Mouse (Mus musculus): ENCODE results near the gene Otop2. TPM values are rescaled to one million over a fixed set of nuclear protein-coding genes. Genes with fewer than 3 reads are reported as not detected.

The Otop2 gene
- not detected for polyA plus RNA-seq (2014; fragmentation: Illumina TruSeq; extraction: RNeasy Lipid Tissue Mini Kit (QIAGEN cat#74804); ENCODE audit: low replicate concordance)

GRCm38 (mm10) chr11:115306863-115307262 lies at the start of gene Otop2:
Gene Otop2 (plus strand): TSS chr11:115307163.

DNA sequence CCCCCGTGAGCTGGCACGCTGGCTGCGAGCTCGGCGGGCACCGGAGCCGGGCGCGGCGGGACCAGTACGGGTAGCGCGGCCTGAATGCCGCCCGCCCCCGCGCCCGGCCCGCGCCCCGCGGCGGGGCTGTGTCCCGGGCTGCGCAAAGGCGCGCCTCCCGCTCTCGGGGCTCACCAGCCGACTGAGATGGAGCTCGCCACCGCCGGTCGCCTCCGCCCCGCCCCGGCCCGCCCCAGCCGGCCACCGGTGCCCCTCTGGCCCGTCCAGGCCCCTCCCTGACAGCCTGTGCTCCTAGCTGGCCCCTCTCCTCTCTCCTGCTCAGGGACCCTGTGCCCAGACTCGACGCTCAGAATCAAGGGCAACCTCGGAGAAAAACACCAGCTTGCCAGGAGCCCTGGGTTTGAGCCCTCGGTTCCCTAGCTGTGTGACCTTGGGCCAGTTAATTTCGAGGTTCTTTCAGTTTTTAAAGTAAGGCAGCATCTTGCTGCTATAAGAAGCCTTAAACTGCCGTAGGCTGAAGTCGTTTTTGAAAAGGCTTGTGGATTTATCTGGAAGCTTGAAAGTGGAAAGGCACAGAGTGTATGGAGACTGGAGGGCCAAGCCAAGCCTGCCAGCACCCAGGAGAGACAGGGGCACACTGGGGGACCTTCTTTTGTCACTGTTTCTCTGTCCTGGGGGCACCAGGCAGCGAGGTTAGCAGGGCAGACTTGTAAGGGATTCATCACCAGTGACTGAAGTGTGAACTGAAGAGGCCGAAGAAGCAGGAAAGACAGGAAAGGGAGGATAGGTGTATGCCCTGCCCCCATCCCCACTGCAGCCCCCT lies 39.7 kb upstream of the Otop2 start, which contains the start of gene Grin2c:
Gene Grin2c (minus strand): TSS at position 183 of the 823 bp plus-strand sequence.

GRCm38 (mm10) chr11:115276780-115277603 lies 30.0 kb upstream of the Otop2 start, which contains the start of gene Fdxr:
Gene Fdxr (minus strand): TSS chr11:115277050.

DNA sequence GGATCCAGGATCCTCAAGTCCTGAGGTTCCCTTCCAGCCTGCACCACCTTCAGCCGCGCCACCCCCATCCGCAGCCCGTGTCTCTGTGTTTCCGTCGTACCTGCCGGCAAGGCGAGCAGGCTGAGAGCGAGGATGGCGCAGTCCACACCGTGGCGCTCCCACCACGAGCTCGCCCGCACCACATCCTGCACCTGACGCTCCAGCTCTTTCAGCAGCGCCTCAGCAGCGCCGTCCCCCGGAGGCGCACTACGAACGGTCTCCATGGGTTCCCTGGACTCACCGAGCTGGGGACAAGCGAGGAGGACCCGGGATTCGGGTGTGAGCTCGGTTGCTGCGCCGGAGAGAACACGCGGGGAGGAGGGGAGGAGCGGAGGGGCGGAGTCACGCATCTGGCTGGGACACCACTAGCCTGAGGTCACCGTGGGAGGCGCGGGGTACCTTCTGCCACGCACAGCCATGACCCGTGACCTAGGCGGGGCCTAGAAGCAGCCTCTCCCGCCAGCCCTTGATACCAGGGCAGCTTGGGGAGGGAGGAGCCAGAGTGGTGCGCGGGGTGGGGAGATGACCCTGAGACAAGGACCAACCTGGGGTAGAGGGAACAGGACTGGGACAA lies 9.6 kb upstream of the Otop2 start, which contains the start of gene Fads6:
Gene Fads6 (minus strand): TSS at position 450 of the 613 bp plus-strand sequence.

GRCm38 (mm10) chr11:115321906-115322693 lies 15.1 kb downstream of the Otop2 start, which contains the start of gene Ush1g:
Gene Ush1g (minus strand): TSS chr11:115322041.

DNA sequence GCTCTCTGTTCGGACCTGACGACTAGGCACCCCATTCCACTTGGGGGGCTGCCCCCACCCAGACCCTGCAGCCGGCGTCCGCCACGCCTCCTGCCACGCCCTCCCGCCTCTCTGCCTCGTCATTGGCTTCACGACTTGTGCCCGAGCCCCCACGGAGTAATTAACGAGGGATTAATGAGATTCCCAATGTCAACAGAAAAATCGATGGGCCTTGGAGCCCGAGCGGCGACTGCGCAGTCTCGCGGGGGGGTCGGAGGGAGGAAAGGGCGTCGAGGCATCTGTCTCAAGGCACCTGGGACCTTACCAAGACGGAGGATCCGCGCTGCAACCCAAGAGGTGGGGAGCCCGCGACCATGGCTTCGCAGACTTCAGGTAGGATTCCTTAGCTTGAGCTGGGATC lies 27.6 kb downstream of the Otop2 start, which contains the start of gene Otop3:
Gene Otop3 (plus strand): TSS at position 201 of the 400 bp plus-strand sequence.

GRCm38 (mm10) chr11:115367395-115367944 lies 60.5 kb downstream of the Otop2 start, which contains the start of gene Hid1:
Gene Hid1 (minus strand): TSS chr11:115367756.

Other genes with a start within 250 kb of the Otop2 start
- gene Cd300e, start 245.0 kb upstream of the Otop2 start, polyA plus RNA-seq (2014; fragmentation: Illumina TruSeq; extraction: RNeasy Lipid Tissue Mini Kit (QIAGEN cat#74804); ENCODE audit: low replicate concordance) = 0.59 TPM
- 1.3 TPM for gene Rab37, start 215.7 kb upstream of the Otop2 start, polyA plus RNA-seq (2014; fragmentation: Illumina TruSeq; extraction: RNeasy Lipid Tissue Mini Kit (QIAGEN cat#74804); ENCODE audit: low replicate concordance)
- gene Cd300lf, start 173.2 kb upstream of the Otop2 start, polyA plus RNA-seq (2014; fragmentation: Illumina TruSeq; extraction: RNeasy Lipid Tissue Mini Kit (QIAGEN cat#74804); ENCODE audit: low replicate concordance) = 3.8 TPM
- gene Slc9a3r1, start 143.8 kb upstream of the Otop2 start, polyA plus RNA-seq (2014; fragmentation: Illumina TruSeq; extraction: RNeasy Lipid Tissue Mini Kit (QIAGEN cat#74804); ENCODE audit: low replicate concordance) = 85.9 TPM
- 0.26 TPM for gene Tmem104, start 119.7 kb upstream of the Otop2 start, polyA plus RNA-seq (2014; fragmentation: Illumina TruSeq; extraction: RNeasy Lipid Tissue Mini Kit (QIAGEN cat#74804); ENCODE audit: low replicate concordance)
- not detected for gene Nat9, start 119.3 kb upstream of the Otop2 start, polyA plus RNA-seq (2014; fragmentation: Illumina TruSeq; extraction: RNeasy Lipid Tissue Mini Kit (QIAGEN cat#74804); ENCODE audit: low replicate concordance)
- not detected for gene Grin2c, start 39.9 kb upstream of the Otop2 start, polyA plus RNA-seq (2014; fragmentation: Illumina TruSeq; extraction: RNeasy Lipid Tissue Mini Kit (QIAGEN cat#74804); ENCODE audit: low replicate concordance)
- 2.0 TPM for gene Fdxr, start 30.1 kb upstream of the Otop2 start, polyA plus RNA-seq (2014; fragmentation: Illumina TruSeq; extraction: RNeasy Lipid Tissue Mini Kit (QIAGEN cat#74804); ENCODE audit: low replicate concordance)
- 1.4 TPM for gene Fads6, start 9.5 kb upstream of the Otop2 start, polyA plus RNA-seq (2014; fragmentation: Illumina TruSeq; extraction: RNeasy Lipid Tissue Mini Kit (QIAGEN cat#74804); ENCODE audit: low replicate concordance)
- not detected for gene Ush1g, start 14.9 kb downstream of the Otop2 start, polyA plus RNA-seq (2014; fragmentation: Illumina TruSeq; extraction: RNeasy Lipid Tissue Mini Kit (QIAGEN cat#74804); ENCODE audit: low replicate concordance)
- gene Otop3, start 27.6 kb downstream of the Otop2 start, polyA plus RNA-seq (2014; fragmentation: Illumina TruSeq; extraction: RNeasy Lipid Tissue Mini Kit (QIAGEN cat#74804); ENCODE audit: low replicate concordance) = 0.45 TPM
- 2.0 TPM for gene Hid1, start 60.6 kb downstream of the Otop2 start, polyA plus RNA-seq (2014; fragmentation: Illumina TruSeq; extraction: RNeasy Lipid Tissue Mini Kit (QIAGEN cat#74804); ENCODE audit: low replicate concordance)
- gene Cdr2l, start 74.8 kb downstream of the Otop2 start, polyA plus RNA-seq (2014; fragmentation: Illumina TruSeq; extraction: RNeasy Lipid Tissue Mini Kit (QIAGEN cat#74804); ENCODE audit: low replicate concordance) = not detected
- gene Mrpl58, start 96.6 kb downstream of the Otop2 start, polyA plus RNA-seq (2014; fragmentation: Illumina TruSeq; extraction: RNeasy Lipid Tissue Mini Kit (QIAGEN cat#74804); ENCODE audit: low replicate concordance) = 3.4 TPM
- 527 TPM for gene Atp5h, start 112.8 kb downstream of the Otop2 start, polyA plus RNA-seq (2014; fragmentation: Illumina TruSeq; extraction: RNeasy Lipid Tissue Mini Kit (QIAGEN cat#74804); ENCODE audit: low replicate concordance)
- 11.6 TPM for gene Kctd2, start 113.0 kb downstream of the Otop2 start, polyA plus RNA-seq (2014; fragmentation: Illumina TruSeq; extraction: RNeasy Lipid Tissue Mini Kit (QIAGEN cat#74804); ENCODE audit: low replicate concordance)
- gene Trim80, start 133.4 kb downstream of the Otop2 start, polyA plus RNA-seq (2014; fragmentation: Illumina TruSeq; extraction: RNeasy Lipid Tissue Mini Kit (QIAGEN cat#74804); ENCODE audit: low replicate concordance) = not detected
- 33.5 TPM for gene Slc16a5, start 155.3 kb downstream of the Otop2 start, polyA plus RNA-seq (2014; fragmentation: Illumina TruSeq; extraction: RNeasy Lipid Tissue Mini Kit (QIAGEN cat#74804); ENCODE audit: low replicate concordance)
- gene Armc7, start 168.5 kb downstream of the Otop2 start, polyA plus RNA-seq (2014; fragmentation: Illumina TruSeq; extraction: RNeasy Lipid Tissue Mini Kit (QIAGEN cat#74804); ENCODE audit: low replicate concordance) = 0.19 TPM
- gene Nt5c, start 184.7 kb downstream of the Otop2 start, polyA plus RNA-seq (2014; fragmentation: Illumina TruSeq; extraction: RNeasy Lipid Tissue Mini Kit (QIAGEN cat#74804); ENCODE audit: low replicate concordance) = 1.3 TPM
- gene Jpt1, start 207.2 kb downstream of the Otop2 start, polyA plus RNA-seq (2014; fragmentation: Illumina TruSeq; extraction: RNeasy Lipid Tissue Mini Kit (QIAGEN cat#74804); ENCODE audit: low replicate concordance) = 47.8 TPM
- gene Sumo2, start 229.1 kb downstream of the Otop2 start, polyA plus RNA-seq (2014; fragmentation: Illumina TruSeq; extraction: RNeasy Lipid Tissue Mini Kit (QIAGEN cat#74804); ENCODE audit: low replicate concordance) = 992 TPM